Mouse (Mus musculus): ENCODE measurements at regions not wholly inside any gene's neighbourhood (a gene's known extent, or its start where the extent isn't known, plus 50 kb on each side); places are given as distances from the start of the nearest gene placed in this dataset.
"Not testable (repeated sequence)": the region's sequence is repeated elsewhere in the genome, so short reads cannot be mapped to it uniquely, and the experiment has no call there.

- not testable (repeated sequence) for DNase-seq (ENCODE audit: low spot score in 2 of 2)
Measured at GRCm38 (mm10) chr12:82056782-82057611, 112.1 kb upstream of the Sipa1l1 start.

DNA sequence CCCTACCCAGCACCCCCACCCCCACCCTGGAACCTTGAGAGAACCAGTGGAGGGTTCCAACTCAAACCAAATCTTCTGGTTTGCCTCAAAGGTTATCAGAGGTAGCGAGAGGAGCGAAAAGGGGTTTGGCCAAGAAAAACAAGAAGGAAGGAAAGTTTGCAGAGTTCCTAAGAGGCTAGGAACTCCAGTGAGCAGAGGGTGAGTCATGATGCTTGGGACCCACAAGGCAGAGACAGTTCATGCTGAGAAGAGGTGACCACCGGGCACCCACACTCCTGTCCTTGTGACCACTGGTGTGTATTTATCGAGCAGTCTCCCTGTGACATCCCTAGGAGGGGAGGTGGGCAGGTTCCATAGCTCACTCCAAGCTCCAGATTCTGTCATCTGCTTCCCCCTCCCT lies 104.1 kb upstream of the Sipa1l1 start:
- no peak for DNase-seq (ENCODE audit: low spot score in 2 of 2)

DNA sequence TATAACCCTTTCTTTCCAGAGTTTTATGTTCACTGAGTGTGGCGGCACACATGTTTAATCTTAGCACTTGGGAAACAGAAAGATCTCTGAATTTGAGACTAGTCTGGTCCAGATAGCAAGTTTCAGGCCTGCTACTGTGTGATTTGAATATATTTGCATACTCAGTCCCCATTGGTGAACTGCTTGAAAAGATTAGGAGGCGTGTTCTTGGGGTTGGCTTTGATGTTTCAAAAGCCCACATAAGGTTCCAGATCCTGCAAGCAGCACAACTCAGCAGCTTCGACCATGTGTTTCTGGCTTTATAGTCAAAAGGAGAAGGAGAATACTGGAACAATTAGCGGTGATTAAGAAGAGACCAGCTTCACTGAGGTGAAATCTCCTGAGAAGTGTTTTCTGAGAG lies 102.3 kb upstream of the Sipa1l1 start:
- no peak for DNase-seq (ENCODE audit: low spot score in 2 of 2)

DNA sequence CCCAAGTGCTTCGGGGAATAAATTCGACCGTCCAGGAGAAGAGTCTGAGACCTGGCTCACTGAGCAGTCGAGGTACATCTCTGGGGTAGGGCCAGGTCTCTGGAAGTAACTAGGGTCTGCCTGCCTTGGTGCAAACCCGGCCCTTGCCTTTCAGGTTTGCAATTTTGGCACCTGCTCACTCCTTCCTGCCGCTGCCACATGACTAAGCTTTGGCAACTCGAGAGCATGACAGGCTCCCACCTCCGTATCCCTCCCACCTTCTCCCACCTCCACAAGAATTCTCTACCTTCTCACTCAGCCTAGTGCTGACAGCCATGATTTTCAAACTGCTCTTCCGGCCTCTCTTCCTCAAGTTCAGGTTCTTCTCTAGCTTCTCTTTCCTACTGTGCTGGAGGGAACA lies 99.5 kb upstream of the Sipa1l1 start:
- DNase-seq (ENCODE audit: low spot score in 2 of 2): peak; percentile 34 to 70

- peak; percentile 81 to 90 for DNase-seq (ENCODE audit: low spot score in 2 of 2)
Measured at GRCm38 (mm10) chr12:82072810-82073465, 96.2 kb upstream of the Sipa1l1 start.

- DNase-seq (ENCODE audit: low spot score in 2 of 2): peak; percentile 71 to 82
Measured at GRCm38 (mm10) chr12:82075479-82076221, 93.5 kb upstream of the Sipa1l1 start.

- no peak for DNase-seq (ENCODE audit: low spot score in 2 of 2)
Measured at GRCm38 (mm10) chr12:82076766-82077165, 92.4 kb upstream of the Sipa1l1 start.

GRCm38 (mm10) chr12:82077945-82078344 lies 91.2 kb upstream of the Sipa1l1 start:
- DNase-seq (ENCODE audit: low spot score in 2 of 2): peak; percentile 32 to 53

GRCm38 (mm10) chr12:82078740-82079139 lies 90.4 kb upstream of the Sipa1l1 start:
- no peak for DNase-seq (ENCODE audit: low spot score in 2 of 2)

- peak in 1 of 2 experiments; percentile 46 for DNase-seq (ENCODE audit: low spot score in 2 of 2)
Measured at GRCm38 (mm10) chr12:82080196-82080880, 88.8 kb upstream of the Sipa1l1 start.

DNA sequence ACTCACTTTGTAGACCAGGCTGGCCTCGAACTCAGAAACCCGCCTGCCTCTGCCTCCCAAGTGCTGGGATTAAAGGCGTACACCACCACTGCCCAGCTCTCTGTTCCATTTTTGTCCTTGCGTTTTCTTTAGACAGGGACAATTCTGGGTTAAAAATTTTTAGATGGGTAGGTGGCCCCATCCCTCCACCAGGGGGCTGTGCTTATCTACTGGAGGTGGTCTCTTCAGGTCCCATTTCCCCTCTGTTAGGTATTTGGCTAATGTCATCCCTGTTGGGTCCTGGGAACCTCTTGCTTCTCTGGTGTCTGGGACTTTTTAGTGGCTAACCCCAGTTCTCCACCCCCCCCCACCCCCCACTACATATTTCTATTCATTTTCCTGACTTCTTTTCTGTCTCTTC lies 86.5 kb upstream of the Sipa1l1 start:
- not testable (repeated sequence) for DNase-seq (ENCODE audit: low spot score in 2 of 2)

GRCm38 (mm10) chr12:82085771-82086400 lies 83.2 kb upstream of the Sipa1l1 start:
- no peak for DNase-seq (ENCODE audit: low spot score in 2 of 2)

DNA sequence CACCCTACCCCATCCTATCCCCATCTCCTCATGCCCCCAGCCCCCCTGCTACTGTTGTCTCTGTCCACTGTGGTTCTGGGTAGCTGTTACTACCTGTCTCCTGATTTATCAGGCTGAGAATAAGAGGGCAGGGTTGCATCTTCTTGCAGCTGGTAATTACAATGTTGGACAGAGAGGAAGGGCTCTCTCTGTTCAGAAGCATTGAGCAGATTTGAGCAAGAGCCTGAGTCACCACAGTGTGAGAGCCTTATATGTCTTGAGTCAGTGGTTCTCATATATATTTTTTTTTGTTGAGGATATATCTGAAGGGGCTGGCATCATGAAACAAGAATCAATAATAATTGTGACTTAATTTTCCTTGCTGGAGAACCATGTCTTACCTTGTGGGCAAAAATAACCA lies 82.7 kb upstream of the Sipa1l1 start:
- no peak for DNase-seq (ENCODE audit: low spot score in 2 of 2)

- DNase-seq (ENCODE audit: low spot score in 2 of 2): no peak
Measured at GRCm38 (mm10) chr12:82089288-82089687, 79.8 kb upstream of the Sipa1l1 start.

DNA sequence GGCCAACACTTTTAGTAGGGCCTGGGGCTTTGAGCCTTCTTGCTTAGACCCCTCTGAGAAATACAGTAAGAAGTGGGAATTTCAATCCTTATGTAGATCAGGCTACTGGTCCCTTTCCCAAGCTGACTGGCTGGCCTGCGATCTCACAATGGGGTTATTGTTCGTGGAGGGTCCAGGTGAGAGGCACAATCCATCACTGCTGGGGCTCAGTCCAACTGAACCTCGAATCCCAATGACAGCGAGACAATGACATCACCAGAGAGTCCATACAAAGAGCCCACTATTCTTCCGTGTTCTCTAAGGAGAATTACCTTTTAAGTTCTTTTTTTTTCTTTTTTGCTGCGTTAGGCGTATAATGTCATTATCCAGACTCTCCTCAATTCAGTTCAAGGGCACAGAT lies 75.8 kb upstream of the Sipa1l1 start:
- no peak for DNase-seq (ENCODE audit: low spot score in 2 of 2)

DNA sequence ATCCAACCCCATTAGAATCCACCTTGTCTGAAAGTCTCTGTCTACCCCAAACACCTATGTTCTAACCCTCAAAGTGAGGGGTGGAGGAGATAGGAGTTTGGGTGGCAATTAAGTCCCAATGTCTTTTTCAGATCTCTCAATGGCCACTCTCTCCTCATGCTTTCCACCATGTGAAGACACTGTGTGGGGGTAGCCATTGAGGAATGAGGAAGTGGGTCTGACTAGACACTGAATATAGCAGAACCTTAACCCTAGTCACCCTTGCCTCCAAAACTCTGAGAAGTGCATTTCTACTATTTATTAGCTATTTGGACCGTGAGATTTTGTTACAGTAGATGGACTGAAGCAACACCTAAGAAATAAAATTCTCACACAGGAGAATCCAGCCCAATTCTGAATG lies 73.7 kb upstream of the Sipa1l1 start:
- DNase-seq (ENCODE audit: low spot score in 2 of 2): no peak

DNA sequence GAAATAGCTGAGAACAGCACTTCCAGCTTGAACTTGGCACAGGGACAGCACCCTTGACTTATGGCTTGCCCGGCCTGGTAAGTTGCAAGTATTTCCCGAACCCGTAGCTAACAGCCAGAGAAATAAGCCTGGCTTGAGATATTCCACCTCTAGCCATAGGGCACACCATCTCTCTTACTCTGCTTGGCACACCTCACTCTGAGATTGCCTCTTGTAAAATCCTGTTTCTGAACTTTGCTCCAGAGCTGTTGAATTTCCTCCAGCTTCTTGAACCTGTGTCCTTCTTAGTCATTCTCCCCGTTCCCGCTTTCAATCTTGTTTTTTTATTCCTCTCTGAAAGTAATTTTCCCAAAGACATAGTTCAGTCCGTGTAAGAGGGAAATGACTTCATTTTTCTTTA lies 72.0 kb upstream of the Sipa1l1 start:
- no peak for DNase-seq (ENCODE audit: low spot score in 2 of 2)

- DNase-seq (ENCODE audit: low spot score in 2 of 2): no peak
Measured at GRCm38 (mm10) chr12:82097620-82098019, 71.5 kb upstream of the Sipa1l1 start.

- DNase-seq (ENCODE audit: low spot score in 2 of 2): peak; percentile 85 to 92
Measured at GRCm38 (mm10) chr12:82104211-82104610, 64.9 kb upstream of the Sipa1l1 start.

DNA sequence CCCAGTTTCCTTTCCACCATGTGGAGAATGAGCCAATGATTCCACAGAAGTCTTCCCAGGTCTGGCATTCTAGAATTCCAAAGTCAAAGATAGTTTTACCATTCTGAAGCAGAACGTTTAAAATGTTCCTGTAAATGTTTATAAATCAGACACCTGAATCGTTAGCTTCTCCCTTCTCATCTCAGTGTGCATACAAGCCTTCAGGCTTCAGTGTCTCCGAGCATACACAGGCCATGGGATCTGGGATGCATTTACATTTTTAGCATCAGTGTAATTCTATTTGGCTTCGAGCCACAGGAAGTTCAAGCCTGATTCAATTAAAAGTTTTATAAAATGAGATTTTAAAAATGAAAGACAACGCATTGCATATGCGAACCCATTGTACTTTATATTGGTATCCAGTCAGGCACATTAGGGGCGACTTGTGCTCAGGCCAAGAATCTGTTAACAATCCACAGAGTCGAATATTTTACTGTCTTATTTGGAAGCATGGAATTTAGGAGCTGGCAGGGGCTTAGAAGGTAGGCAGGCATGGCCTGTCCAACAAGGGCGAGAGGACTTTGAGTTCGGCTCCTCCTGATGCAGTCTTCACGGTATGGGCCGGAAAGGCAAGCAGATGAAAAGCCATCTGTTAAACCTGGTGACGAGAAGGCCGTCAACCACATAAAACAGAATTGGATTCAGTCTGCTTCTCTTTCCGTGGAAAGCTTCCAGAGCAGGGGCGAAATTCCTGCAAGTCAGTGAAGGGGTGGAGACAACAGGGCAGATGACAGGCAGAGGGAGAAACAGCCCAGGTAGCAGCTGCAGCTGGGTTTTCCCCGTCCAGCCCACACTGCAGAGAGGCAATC lies 63.7 kb upstream of the Sipa1l1 start:
- DNase-seq (ENCODE audit: low spot score in 2 of 2): peak; percentile 68 to 76

All from right cerebral cortex, postnatal 36 days (tissue).